Mouse (Mus musculus): ENCODE measurements around the gene Kdelr1. TPM values are rescaled to one million over a fixed set of nuclear protein-coding genes. Genes with fewer than 3 reads are reported as not detected.

Kdelr1 gene
- polyA plus RNA-seq, 1 experiment from 2014 or later = 85.2 TPM

DNA sequence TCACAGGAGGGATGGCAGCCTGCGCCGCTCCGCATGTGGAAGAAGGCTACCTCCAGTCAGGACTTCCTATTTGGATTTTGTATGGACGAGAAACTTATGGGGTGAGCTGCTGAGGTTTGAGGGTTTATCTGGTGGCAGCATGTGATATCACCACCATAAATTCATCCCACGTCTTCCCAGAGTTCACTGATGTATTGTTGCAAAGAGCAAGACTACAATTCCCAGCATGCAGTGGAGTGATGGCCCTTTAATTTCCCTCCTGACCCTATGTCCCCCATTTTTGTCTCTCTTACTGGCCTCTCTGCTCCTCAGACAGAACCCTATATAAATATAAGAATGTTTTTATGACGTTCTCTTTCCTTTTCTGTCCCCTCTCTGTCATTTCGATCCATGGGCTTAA is 9.8 kb upstream of the Kdelr1 start:
- Histone ChIP-seq H3K9ac (replicated peaks; ENCODE audit: low read length) (no peak overlapping the region), H3K36me3 (replicated peaks; ENCODE audit: control insufficient read depth, insufficient read depth, low read depth, low read length) (no peaks in the 10 kb centered on the region), H3K4me3 (ENCODE audit: low read depth, low read length) (no peak overlapping the region), H3K27me3 (ENCODE audit: control insufficient read depth, insufficient read depth, low read length) (peaks cover 5% of the 10 kb centered on the region), H3K9me3 (replicated peaks; ENCODE audit: control insufficient read depth, low read length) (no peaks in the 10 kb centered on the region), H3K4me2 (ENCODE audit: low read depth, low read length) (no peak overlapping the region), H3K4me1 (ENCODE audit: control insufficient read depth, insufficient read depth, low read length) (peaks cover 2% of the 10 kb centered on the region; the same call in 1 of the 2 replicates), H3K27ac (replicated peaks; ENCODE audit: low read depth, low read length) (no peak overlapping the region)
- DNase-seq (ENCODE audit: low spot score) (no peak), ATAC-seq (replicated peaks; ENCODE audit: insufficient number of reproducible peaks, low FRiP score, low TSS enrichment, low read depth) (no peak)
- WGBS = 86% methylated on average over 7 of the region's 7 CpGs

DNA sequence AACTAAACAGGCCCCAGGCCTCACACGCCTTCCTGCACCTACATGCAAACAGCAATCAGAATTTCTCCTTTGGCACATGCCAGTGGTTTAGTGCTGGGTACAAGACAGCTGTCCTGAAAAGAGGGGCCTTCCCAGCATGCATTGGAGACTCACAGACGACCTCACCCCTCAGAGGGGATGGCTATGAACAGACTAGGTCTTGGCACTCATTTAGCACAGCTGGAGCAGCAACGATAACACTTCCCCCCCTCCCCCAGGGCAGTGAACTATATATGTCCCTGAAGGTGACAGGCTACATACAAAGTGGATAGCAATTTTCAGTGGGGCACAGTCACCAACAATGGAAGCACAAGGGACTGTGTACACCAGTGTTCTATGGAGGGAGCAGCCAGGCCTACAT is 8.1 kb upstream of the Kdelr1 start:
- H3K27me3 ChIP-seq (ENCODE audit: control insufficient read depth, insufficient read depth, low read length) = peaks cover 15% of the 10 kb centered on the region
- H3K9ac ChIP-seq (replicated peaks; ENCODE audit: low read length) = no peak overlapping the region
- H3K36me3 ChIP-seq (replicated peaks; ENCODE audit: control insufficient read depth, insufficient read depth, low read depth, low read length) = no peaks in the 10 kb centered on the region
- DNase-seq (ENCODE audit: low spot score) (no peak), ATAC-seq (replicated peaks; ENCODE audit: insufficient number of reproducible peaks, low FRiP score, low TSS enrichment, low read depth) (no peak)
- no peaks in the 10 kb centered on the region for H3K9me3 ChIP-seq (replicated peaks; ENCODE audit: control insufficient read depth, low read length)
- WGBS = 60% methylated on average over 3 of the region's 3 CpGs
- peaks cover 6% of the 10 kb centered on the region; the same call in 1 of the 2 replicates for H3K4me1 ChIP-seq (ENCODE audit: control insufficient read depth, insufficient read depth, low read length)
- H3K27ac ChIP-seq (replicated peaks; ENCODE audit: low read depth, low read length) = no peak overlapping the region
- no peak overlapping the region for H3K4me2 ChIP-seq (ENCODE audit: low read depth, low read length)
- no peak overlapping the region for H3K4me3 ChIP-seq (ENCODE audit: low read depth, low read length)

- under 1% methylated on average over 112 of the region's 117 CpGs for WGBS
- Histone ChIP-seq H3K4me1 (ENCODE audit: control insufficient read depth, insufficient read depth, low read length) (peaks cover 11% of the 10 kb centered on the region), H3K9me3 (replicated peaks; ENCODE audit: control insufficient read depth, low read length) (no peaks in the 10 kb centered on the region), H3K4me3 (ENCODE audit: low read depth, low read length) (peak overlapping the region; percentile 67), H3K27ac (replicated peaks; ENCODE audit: low read depth, low read length) (no peak overlapping the region), H3K4me2 (ENCODE audit: low read depth, low read length) (peak overlapping the region; percentile 92), H3K36me3 (replicated peaks; ENCODE audit: control insufficient read depth, insufficient read depth, low read depth, low read length) (no peaks in the 10 kb centered on the region), H3K9ac (replicated peaks; ENCODE audit: low read length) (peak overlapping the region; percentile 87), H3K27me3 (ENCODE audit: control insufficient read depth, insufficient read depth, low read length) (peaks cover 31% of the 10 kb centered on the region)
- ATAC-seq (replicated peaks; ENCODE audit: insufficient number of reproducible peaks, low FRiP score, low TSS enrichment, low read depth) = peak; percentile 51
- DNase-seq (ENCODE audit: low spot score) = peak; percentile 92
These were observed 6.4 kb upstream of the Kdelr1 start for GRCm38 (mm10) chr7:45865925-45866910.

DNA sequence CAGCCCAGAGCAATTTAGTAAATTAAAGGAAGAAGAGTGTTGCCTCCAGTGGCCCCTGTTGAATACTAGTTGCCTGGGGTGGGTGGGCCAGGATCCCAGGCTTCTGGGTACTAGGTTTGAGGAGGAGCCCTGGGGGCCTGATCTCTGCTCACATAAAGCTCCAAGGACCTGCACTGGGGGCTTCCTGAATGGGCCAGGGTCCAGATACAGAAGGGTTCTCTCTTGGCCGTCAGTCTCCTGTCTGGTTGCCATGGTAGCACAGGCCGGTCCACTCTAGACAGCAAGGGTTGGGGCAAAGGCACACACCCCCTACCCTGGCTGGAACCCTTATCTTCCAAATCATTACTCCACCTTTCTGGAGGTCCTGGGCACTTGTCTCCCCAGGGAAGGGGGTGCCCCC is 4.7 kb upstream of the Kdelr1 start:
- Histone ChIP-seq H3K9ac (replicated peaks; ENCODE audit: low read length) (no peak overlapping the region), H3K4me2 (ENCODE audit: low read depth, low read length) (no peak overlapping the region), H3K27me3 (ENCODE audit: control insufficient read depth, insufficient read depth, low read length) (peaks cover 34% of the 10 kb centered on the region), H3K4me1 (ENCODE audit: control insufficient read depth, insufficient read depth, low read length) (peaks cover 11% of the 10 kb centered on the region), H3K36me3 (replicated peaks; ENCODE audit: control insufficient read depth, insufficient read depth, low read depth, low read length) (no peaks in the 10 kb centered on the region), H3K27ac (replicated peaks; ENCODE audit: low read depth, low read length) (no peak overlapping the region), H3K4me3 (ENCODE audit: low read depth, low read length) (no peak overlapping the region), H3K9me3 (replicated peaks; ENCODE audit: control insufficient read depth, low read length) (no peaks in the 10 kb centered on the region)
- 6% methylated on average over 2 of the region's 2 CpGs for WGBS
- ATAC-seq (replicated peaks; ENCODE audit: insufficient number of reproducible peaks, low FRiP score, low TSS enrichment, low read depth) (no peak), DNase-seq (ENCODE audit: low spot score) (no peak)

DNA sequence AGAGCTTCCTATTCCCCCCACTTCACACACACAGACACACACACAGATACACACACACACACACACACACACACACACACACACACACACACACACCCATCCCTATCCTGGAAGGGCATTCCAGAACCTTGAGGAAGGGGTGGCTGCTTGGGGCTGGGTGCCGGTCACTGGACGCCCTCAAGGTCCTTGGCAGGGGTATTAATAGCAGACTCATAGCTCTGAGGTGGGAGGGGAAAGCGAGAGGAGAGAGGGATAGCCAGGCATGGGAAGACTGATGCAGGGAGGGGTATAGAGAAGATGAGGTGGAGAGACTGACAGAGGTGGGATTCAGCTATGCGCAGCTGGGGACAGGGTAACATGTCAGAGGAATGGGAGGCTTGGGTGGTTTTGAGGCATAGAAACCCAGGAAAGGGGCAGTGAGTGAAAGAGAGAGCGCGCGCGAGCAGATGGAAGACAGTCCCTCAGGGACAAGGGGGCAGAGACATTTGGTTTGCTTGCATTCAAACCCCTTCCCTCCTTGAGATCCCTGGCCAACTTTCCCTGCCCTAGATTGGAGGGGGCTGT is 3.4 kb upstream of the Kdelr1 start:
- Histone ChIP-seq H3K9ac (replicated peaks; ENCODE audit: low read length) (peak overlapping the region; percentile 28; the same call in 1 of the 2 replicates), H3K9me3 (replicated peaks; ENCODE audit: control insufficient read depth, low read length) (no peaks in the 10 kb centered on the region), H3K36me3 (replicated peaks; ENCODE audit: control insufficient read depth, insufficient read depth, low read depth, low read length) (no peaks in the 10 kb centered on the region), H3K4me2 (ENCODE audit: low read depth, low read length) (no peak overlapping the region; the same call in none of the 2 replicates), H3K27ac (replicated peaks; ENCODE audit: low read depth, low read length) (no peak overlapping the region), H3K4me3 (ENCODE audit: low read depth, low read length) (no peak overlapping the region), H3K4me1 (ENCODE audit: control insufficient read depth, insufficient read depth, low read length) (peaks cover 11% of the 10 kb centered on the region), H3K27me3 (ENCODE audit: control insufficient read depth, insufficient read depth, low read length) (peaks cover 34% of the 10 kb centered on the region)
- 14% methylated on average over 8 of the region's 8 CpGs for WGBS
- DNase-seq (ENCODE audit: low spot score) = no peak
- ATAC-seq (replicated peaks; ENCODE audit: insufficient number of reproducible peaks, low FRiP score, low TSS enrichment, low read depth) = no peak

DNA sequence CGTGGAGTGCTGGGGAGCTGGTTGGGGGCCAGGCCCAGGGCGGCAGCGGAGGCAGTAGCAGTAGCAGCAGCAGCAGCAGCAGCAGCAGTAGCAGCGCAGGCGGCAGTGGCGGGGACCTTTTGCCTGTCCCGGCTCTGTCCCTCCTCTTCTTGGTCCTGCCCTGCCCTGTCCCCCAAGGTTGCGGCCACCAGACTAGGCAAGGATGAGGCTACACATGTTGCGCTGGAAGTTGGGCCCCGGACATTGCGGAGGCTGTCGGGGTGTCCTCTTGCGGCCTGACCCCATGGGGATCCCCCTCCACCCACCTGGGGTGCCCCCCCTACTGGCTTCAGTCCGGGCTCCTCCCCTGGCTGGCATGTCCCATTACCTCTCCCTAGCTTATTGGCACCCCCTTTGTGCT is 2.8 kb upstream of the Kdelr1 start:
- Histone ChIP-seq H3K36me3 (replicated peaks; ENCODE audit: control insufficient read depth, insufficient read depth, low read depth, low read length) (no peaks in the 10 kb centered on the region), H3K4me3 (ENCODE audit: low read depth, low read length) (0 out of 2 replicates have a peak overlapping the region, but pooled peaks have one; percentile 10)
- DNase-seq (ENCODE audit: low spot score) = no peak

DNA sequence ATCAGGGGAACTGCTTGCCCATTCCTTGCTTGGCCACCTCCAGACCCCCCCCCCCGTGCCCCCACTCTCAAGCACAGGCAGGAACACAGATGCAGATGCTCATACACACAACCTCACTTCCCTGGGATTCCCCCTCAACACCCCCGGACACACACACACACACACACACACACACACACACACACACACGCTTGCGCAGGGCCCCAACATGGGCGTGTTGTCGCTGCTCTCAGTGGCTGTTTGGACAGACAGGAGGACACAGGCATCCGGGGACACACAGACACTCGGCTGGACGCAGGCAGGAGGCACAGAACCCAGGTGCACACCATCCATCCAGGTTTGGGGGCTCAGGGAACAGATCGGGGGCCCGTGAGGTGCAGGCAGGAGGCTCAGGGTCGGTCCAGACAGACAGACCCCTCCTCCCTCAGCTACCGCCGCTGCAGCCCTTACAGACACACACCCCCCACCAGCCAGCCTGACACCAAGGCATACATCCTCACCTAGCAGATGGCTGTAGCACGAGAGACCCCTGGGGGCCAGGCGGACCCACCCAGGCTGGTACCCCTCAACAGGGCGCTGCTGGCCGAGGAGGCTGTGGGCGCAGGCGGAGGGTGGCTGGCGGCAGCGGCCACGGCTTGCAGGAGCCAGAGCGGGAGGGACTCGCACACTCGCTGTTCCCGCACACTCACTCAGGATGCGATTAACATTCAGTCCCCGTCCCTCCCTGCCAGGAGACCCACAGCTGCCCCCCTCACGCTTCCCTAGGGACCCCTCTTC is 2.1 kb upstream of the Kdelr1 start:
- no peak overlapping the region for H3K27ac ChIP-seq (replicated peaks; ENCODE audit: low read depth, low read length)
- H3K9ac ChIP-seq (replicated peaks; ENCODE audit: low read length) = peak overlapping the region; percentile 41
- H3K27me3 ChIP-seq (ENCODE audit: control insufficient read depth, insufficient read depth, low read length) = peaks cover 34% of the 10 kb centered on the region
- DNase-seq (ENCODE audit: low spot score) = no peak
- peaks cover 11% of the 10 kb centered on the region for H3K4me1 ChIP-seq (ENCODE audit: control insufficient read depth, insufficient read depth, low read length)
- 3% methylated on average over 29 of the region's 30 CpGs for WGBS
- H3K4me2 ChIP-seq (ENCODE audit: low read depth, low read length) = peak overlapping the region; percentile 55
- no peak for ATAC-seq (replicated peaks; ENCODE audit: insufficient number of reproducible peaks, low FRiP score, low TSS enrichment, low read depth)
- H3K4me3 ChIP-seq (ENCODE audit: low read depth, low read length) = peak overlapping the region; percentile 18
- no peaks in the 10 kb centered on the region for H3K9me3 ChIP-seq (replicated peaks; ENCODE audit: control insufficient read depth, low read length)
- no peaks in the 10 kb centered on the region for H3K36me3 ChIP-seq (replicated peaks; ENCODE audit: control insufficient read depth, insufficient read depth, low read depth, low read length)

More for the DNA sequence above, 2.8 kb upstream of the Kdelr1 start:
- peak overlapping the region; percentile 13 for H3K4me2 ChIP-seq (ENCODE audit: low read depth, low read length)
- H3K9me3 ChIP-seq (replicated peaks; ENCODE audit: control insufficient read depth, low read length) = no peaks in the 10 kb centered on the region
- H3K27ac ChIP-seq (replicated peaks; ENCODE audit: low read depth, low read length) = no peak overlapping the region
- WGBS = 2% methylated on average over 14 of the region's 14 CpGs
- H3K4me1 ChIP-seq (ENCODE audit: control insufficient read depth, insufficient read depth, low read length) = peaks cover 11% of the 10 kb centered on the region
- H3K27me3 ChIP-seq (ENCODE audit: control insufficient read depth, insufficient read depth, low read length) = peaks cover 34% of the 10 kb centered on the region
- ATAC-seq (replicated peaks; ENCODE audit: insufficient number of reproducible peaks, low FRiP score, low TSS enrichment, low read depth) = no peak
- H3K9ac ChIP-seq (replicated peaks; ENCODE audit: low read length) = peak overlapping the region; percentile 28; the same call in 1 of the 2 replicates
